Mouse (Mus musculus): ENCODE measurements around the gene Ppp1r36.
"Not testable (repeated sequence)": the region's sequence is repeated elsewhere in the genome, so short reads cannot be mapped to it uniquely, and the experiment has no call there.

- not testable (repeated sequence) for TF ChIP-seq TAL1, GATA1 (IDR thresholded peaks at IDR 0.05; ENCODE audit: low read length)
Measured at GRCm38 (mm10) chr12:76458445-76458844, 41.1 kb downstream of the Ppp1r36 start.

All from erythroblast, embryonic 14.5 days (primary cell).